Mouse (Mus musculus) gastrocnemius, postnatal 14 days (tissue): Measurements from ENCODE around the gene Abhd12b. TPM values are rescaled to one million over a fixed set of nuclear protein-coding genes. Genes with fewer than 3 reads are reported as not detected.
"Not testable (repeated sequence)": the region's sequence is repeated elsewhere in the genome, so short reads cannot be mapped to it uniquely, and the experiment has no call there.

Experiments used
- DNase-seq: peaks from one replicate; pipeline ENCODE4 v3.0.0; 2021; ENCODE audit warnings: mixed read lengths
- intact Hi-C: fragments of 180-260 bp; cut with DNase I; formaldehyde crosslinking; loops from one replicate; pipeline ENCODE4 v1.15.1; 2025; ENCODE audit warnings: low total_unique reads
- total RNA-seq, 2 experiments: library from RNA; stranded (reverse); gene quantifications; 2 replicates each; pipeline ENCODE4 v1.2.3; 2021

Abhd12b gene
- total RNA-seq, 2 experiments from 2014 or later = not detected

GRCm38 (mm10) chr12:70136185-70136756 lies 17.7 kb upstream of the Abhd12b start:
- intact Hi-C loops = no loop called here
- DNase-seq = no peak

GRCm38 (mm10) chr12:70137095-70137494 lies 16.8 kb upstream of the Abhd12b start:
- DNase-seq = no peak
- intact Hi-C loops = no loop called here

- no peak for DNase-seq
- intact Hi-C loops = no loop called here
Measured at GRCm38 (mm10) chr12:70137626-70138025, 16.3 kb upstream of the Abhd12b start.

GRCm38 (mm10) chr12:70139871-70140270 lies 14.1 kb upstream of the Abhd12b start:
- intact Hi-C loops = no loop called here
- no peak for DNase-seq

- intact Hi-C loops = no loop called here
- DNase-seq = no peak
Measured at GRCm38 (mm10) chr12:70140542-70140941, 13.4 kb upstream of the Abhd12b start.

- intact Hi-C loops = no loop called here
Measured at GRCm38 (mm10) chr12:70140993-70141576, 12.9 kb upstream of the Abhd12b start.

GRCm38 (mm10) chr12:70144106-70144587 lies 9.8 kb upstream of the Abhd12b start:
- DNase-seq, intact Hi-C loops: not testable (repeated sequence)

More at GRCm38 (mm10) chr12:70140993-70141576, 12.9 kb upstream of the Abhd12b start:
- DNase-seq = no peak

GRCm38 (mm10) chr12:70144637-70145448 lies 9.1 kb upstream of the Abhd12b start:
- DNase-seq = peak; percentile 31
- intact Hi-C loops = no loop called here

GRCm38 (mm10) chr12:70145586-70145985 lies 8.4 kb upstream of the Abhd12b start:
- intact Hi-C loops = no loop called here
- DNase-seq = no peak

GRCm38 (mm10) chr12:70147986-70148630 lies 5.8 kb upstream of the Abhd12b start:
- intact Hi-C loops = no loop called here

GRCm38 (mm10) chr12:70148631-70149265 lies 5.2 kb upstream of the Abhd12b start:
- peak; percentile 19 for DNase-seq
- intact Hi-C loops = no loop called here

More at GRCm38 (mm10) chr12:70147986-70148630, 5.8 kb upstream of the Abhd12b start:
- peak; percentile 10 for DNase-seq

GRCm38 (mm10) chr12:70156222-70156621 lies 2.3 kb downstream of the Abhd12b start:
- no peak for DNase-seq
- intact Hi-C loops = no loop called here

- intact Hi-C loops = no loop called here
- no peak for DNase-seq
Measured at GRCm38 (mm10) chr12:70157292-70158066, 3.5 kb downstream of the Abhd12b start.

- no peak for DNase-seq
- intact Hi-C loops = no loop called here
Measured at GRCm38 (mm10) chr12:70161057-70161456, 7.1 kb downstream of the Abhd12b start.

- intact Hi-C loops = no loop called here
Measured at GRCm38 (mm10) chr12:70164741-70165140, 10.8 kb downstream of the Abhd12b start.

GRCm38 (mm10) chr12:70167950-70168349 lies 14.0 kb downstream of the Abhd12b start:
- intact Hi-C loops = no loop called here
- no peak for DNase-seq

More at GRCm38 (mm10) chr12:70164741-70165140, 10.8 kb downstream of the Abhd12b start:
- DNase-seq = no peak

GRCm38 (mm10) chr12:70169969-70170368 lies 16.0 kb downstream of the Abhd12b start:
- intact Hi-C loops = no loop called here
- DNase-seq = no peak

GRCm38 (mm10) chr12:70183507-70183906 lies 29.6 kb downstream of the Abhd12b start:
- DNase-seq, intact Hi-C loops: not testable (repeated sequence)
